In the genomic region with DNA sequence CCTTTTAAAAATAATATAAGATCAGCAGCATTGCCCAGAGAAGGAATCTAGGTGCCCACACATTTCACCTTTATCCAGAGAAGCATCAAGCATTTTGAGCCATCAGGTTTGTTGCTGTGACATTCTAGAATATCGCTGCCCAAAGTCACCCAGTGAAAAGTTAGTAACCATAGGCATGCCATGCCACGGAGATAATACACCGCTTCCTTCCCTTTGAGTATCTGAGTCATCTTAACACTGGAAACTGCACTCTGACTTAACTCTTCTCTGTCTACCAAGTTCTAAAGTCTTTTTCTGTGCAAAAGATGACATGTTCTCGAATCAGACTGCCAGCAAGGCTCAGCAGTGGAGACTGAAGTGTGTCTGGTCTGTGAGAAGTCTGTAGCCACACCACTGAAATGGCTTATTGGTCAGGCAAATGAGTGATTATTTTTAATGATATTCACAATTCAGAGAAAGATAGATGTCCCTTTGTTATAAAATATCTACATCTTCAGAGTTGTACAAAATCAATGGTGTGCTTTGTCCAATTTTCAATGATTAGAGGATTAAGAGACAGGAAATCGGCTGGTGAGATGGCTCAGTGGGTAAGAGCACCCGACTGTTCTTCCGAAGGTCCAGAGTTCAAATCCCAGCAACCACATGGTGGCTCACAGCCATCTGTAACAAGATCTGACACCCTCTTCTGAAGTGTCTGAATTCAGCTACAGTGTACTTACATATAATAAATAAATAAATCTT, we compare ENCODE assay signal across 26 mouse cellular contexts.
DNase-seq lines count a peak whose midpoint lies in the region; ATAC-seq and TF ChIP-seq lines count a peak whose summit lies in the region.
"Had no signal": no experiment of that assay in that cellular context is flagged by ENCODE, and none has a peak within 500 bp of the region (broad histone marks: within the 10 kb centered on the region; RNA-seq: fewer than 3 reads in every experiment).

No protein-coding gene starts in this region.

- no peak for TF ChIP-seq CTCF in liver, postnatal 0 days (IDR thresholded peaks at IDR 0.05; ENCODE audit: low read depth)

- H3K27ac ChIP-seq in liver, embryonic 11.5 days (ENCODE audit: low read depth, low read length), result no peak overlapping the region
- no peak overlapping the region for H3K27ac ChIP-seq in liver, postnatal 0 days (ENCODE audit: low read depth)
- H3K27ac ChIP-seq in midbrain, embryonic 16.5 days (ENCODE audit: low read length), result no peak overlapping the region
- H3K27ac ChIP-seq: embryonic facial prominence, embryonic 12.5 days; embryonic facial prominence, embryonic 15.5 days; gastrocnemius, adult 2 months; hindbrain, embryonic 12.5 days; hindbrain, embryonic 15.5 days had no signal

- DNase-seq in liver, embryonic 11.5 days (ENCODE audit: low spot score), result no peak
- no peak for DNase-seq in liver, postnatal 0 days
- peak; percentile 38 for DNase-seq in 416B (ENCODE audit: low read depth)
- peak; percentile 16 for DNase-seq in c-Kit-positive CD71-positive TER-119-positive erythroid progenitor cells, embryonic 14.5 days (ENCODE audit: low spot score)
- no peak for DNase-seq in spleen, postnatal 4 days (ENCODE audit: low spot score in 2 of 2)
- DNase-seq: adrenal gland, adult 8-10 months; adrenal gland, postnatal 25 days; B cell, adult 2 months; cerebellum, adult 18-20 months; cerebellum, adult 9-10 months; cerebellum, postnatal 14 days; forebrain, postnatal 0 days; gastrocnemius, adult 2 months; gastrocnemius, postnatal 14 days; heart, adult 11 months had no signal

- H3K4me3 ChIP-seq in liver, embryonic 11.5 days (ENCODE audit: low read depth, low read length), result no peak overlapping the region
- H3K4me3 ChIP-seq in liver, postnatal 0 days (ENCODE audit: low read depth, low read length), result no peak overlapping the region
- H3K4me3 ChIP-seq in midbrain, embryonic 16.5 days (ENCODE audit: low read depth, low read length), result no peak overlapping the region
- H3K4me3 ChIP-seq: embryonic facial prominence, embryonic 12.5 days; embryonic facial prominence, embryonic 15.5 days; gastrocnemius, adult 2 months; hindbrain, embryonic 12.5 days; hindbrain, embryonic 15.5 days had no signal

- TF ChIP-seq EP300 in liver, postnatal 0 days (IDR thresholded peaks at IDR 0.05; ENCODE audit: low read depth), result no peak

- H3K9ac ChIP-seq in liver, embryonic 11.5 days (ENCODE audit: low read depth, low read length), result no peak overlapping the region
- H3K9ac ChIP-seq in liver, postnatal 0 days (replicated peaks), result no peak overlapping the region
- H3K9ac ChIP-seq in midbrain, embryonic 16.5 days (ENCODE audit: low read depth, low read length), result no peak overlapping the region
- H3K9ac ChIP-seq: embryonic facial prominence, embryonic 12.5 days; embryonic facial prominence, embryonic 15.5 days; forebrain, postnatal 0 days; hindbrain, embryonic 12.5 days; hindbrain, embryonic 15.5 days had no signal

- H3K9me3 ChIP-seq in liver, embryonic 11.5 days (ENCODE audit: control insufficient read depth, low read length), result no peaks in the 10 kb centered on the region
- H3K9me3 ChIP-seq in liver, postnatal 0 days (ENCODE audit: low read length), result no peaks in the 10 kb centered on the region
- no peaks in the 10 kb centered on the region for H3K9me3 ChIP-seq in midbrain, embryonic 16.5 days (replicated peaks; ENCODE audit: control insufficient read depth, low read length, poor library complexity, severe bottlenecking)
- H3K9me3 ChIP-seq: embryonic facial prominence, embryonic 12.5 days; embryonic facial prominence, embryonic 15.5 days; G1E; hindbrain, embryonic 12.5 days; hindbrain, embryonic 15.5 days had no signal

- peaks cover 6% of the 10 kb centered on the region; the same call in 1 of the 2 replicates for H3K4me1 ChIP-seq in liver, embryonic 11.5 days (replicated peaks; ENCODE audit: control insufficient read depth, insufficient read depth, low read length)
- H3K4me1 ChIP-seq in liver, postnatal 0 days (ENCODE audit: insufficient read depth), result no peaks in the 10 kb centered on the region
- H3K4me1 ChIP-seq in midbrain, embryonic 16.5 days (ENCODE audit: control insufficient read depth, insufficient read depth, low read length), result no peaks in the 10 kb centered on the region
- H3K4me1 ChIP-seq: embryonic facial prominence, embryonic 12.5 days; embryonic facial prominence, embryonic 15.5 days; hindbrain, embryonic 15.5 days had no signal

- 0 out of 2 replicates have a peak, but pooled peaks have one; percentile 42 for ATAC-seq in liver, embryonic 11.5 days (replicated peaks; ENCODE audit: low FRiP score)
- ATAC-seq in liver, postnatal 0 days, result no peak
- ATAC-seq in megakaryocyte-erythroid progenitor cell, adult 5-6 weeks (replicated peaks; ENCODE audit: low FRiP score, low TSS enrichment, poor library complexity, severe bottlenecking), result 0 out of 2 replicates have a peak, but pooled peaks have one; percentile 38
- ATAC-seq in midbrain, embryonic 16.5 days, result no peak
- ATAC-seq: activated CD4-positive, CD25-positive, alpha-beta regulatory T cell, adult 4 months; forebrain, embryonic 14.5 days; forebrain, postnatal 0 days had no signal

- WGBS in liver, embryonic 11.5 days, result 54% methylated on average over 7 of the region's 7 CpGs
- WGBS in liver, postnatal 0 days (ENCODE audit: insufficient replicate concordance), result 55% methylated on average over 7 of the region's 7 CpGs
- WGBS in midbrain, embryonic 16.5 days, result 85% methylated on average over 7 of the region's 7 CpGs

- no peak overlapping the region for H3K4me2 ChIP-seq in liver, embryonic 11.5 days
- no peak overlapping the region for H3K4me2 ChIP-seq in liver, postnatal 0 days (ENCODE audit: low read depth, low read length)
- no peak overlapping the region for H3K4me2 ChIP-seq in midbrain, embryonic 16.5 days (ENCODE audit: low read length)
- H3K4me2 ChIP-seq: embryonic facial prominence, embryonic 12.5 days; embryonic facial prominence, embryonic 15.5 days; heart, embryonic 11.5 days; hindbrain, embryonic 12.5 days; hindbrain, embryonic 15.5 days had no signal

- H3K27me3 ChIP-seq in liver, embryonic 11.5 days (replicated peaks; ENCODE audit: control insufficient read depth, insufficient read depth, low read length), result no peaks in the 10 kb centered on the region
- no peaks in the 10 kb centered on the region for H3K27me3 ChIP-seq in liver, postnatal 0 days (ENCODE audit: insufficient read depth, low read length)
- H3K27me3 ChIP-seq in midbrain, embryonic 16.5 days (ENCODE audit: control insufficient read depth, insufficient read depth, low read depth, low read length), result no peaks in the 10 kb centered on the region
- H3K27me3 ChIP-seq: CH12.LX; embryonic facial prominence, embryonic 12.5 days; embryonic facial prominence, embryonic 15.5 days; hindbrain, embryonic 12.5 days; hindbrain, embryonic 15.5 days had no signal

- H3K36me3 ChIP-seq in liver, embryonic 11.5 days (ENCODE audit: control insufficient read depth, insufficient read depth, low read length), result no peaks in the 10 kb centered on the region
- no peaks in the 10 kb centered on the region for H3K36me3 ChIP-seq in liver, postnatal 0 days (replicated peaks; ENCODE audit: insufficient read depth, low read length)
- peaks cover 2% of the 10 kb centered on the region; the same call in 1 of the 2 replicates for H3K36me3 ChIP-seq in midbrain, embryonic 16.5 days (ENCODE audit: control insufficient read depth, insufficient read depth, low read length)
- H3K36me3 ChIP-seq: embryonic facial prominence, embryonic 12.5 days; embryonic facial prominence, embryonic 15.5 days; G1E; hindbrain, embryonic 15.5 days had no signal

Comparison
In these comparisons a context has a peak if more than half of its experiments do, and no peak if none do; other contexts are left out.
1. ATAC-seq: peak in liver, embryonic 11.5 days (single experiment) and megakaryocyte-erythroid progenitor cell, adult 5-6 weeks (single experiment); none in liver, postnatal 0 days (single experiment) and midbrain, embryonic 16.5 days (single experiment).
2. DNase-seq: peak in 416B (single experiment) and c-Kit-positive CD71-positive TER-119-positive erythroid progenitor cells, embryonic 14.5 days (single experiment); none in liver, embryonic 11.5 days (single experiment), liver, postnatal 0 days (single experiment) and spleen, postnatal 4 days (0 of 2).